Mouse (Mus musculus) hindlimb bud, embryonic 11.5 days (tissue): ENCODE measurements around the gene Mrpl27.
"Not testable (repeated sequence)": the region's sequence is repeated elsewhere in the genome, so short reads cannot be mapped to it uniquely, and the experiment has no call there.

Experiments used
- DNase-seq: peaks from one replicate; pipeline ENCODE4 v3.0.0-alpha.2; 2012; ENCODE audit warnings: low read depth, low spot score; ENCODE audit errors: extremely low spot score

Gene Mrpl27

DNA sequence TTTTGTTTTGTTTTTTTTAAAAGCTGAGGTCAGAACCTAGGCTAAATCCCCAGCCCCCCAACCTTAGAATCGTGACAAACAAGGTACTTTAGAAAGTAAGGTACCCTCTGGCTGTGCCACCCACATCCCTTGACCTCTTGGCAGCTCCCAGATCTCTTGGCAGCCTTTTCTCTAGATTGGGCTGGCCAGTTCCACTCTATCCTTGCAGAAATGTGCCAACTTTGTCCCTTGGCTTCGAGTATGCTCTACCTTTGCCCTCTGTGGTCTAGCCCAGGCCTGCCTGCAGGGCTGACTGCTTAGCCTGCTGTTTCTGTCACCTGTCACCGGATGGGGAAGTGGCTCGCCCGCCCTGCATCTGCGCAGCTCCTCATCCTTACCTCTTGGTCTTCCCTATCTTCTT lies 11.7 kb downstream of the Mrpl27 start:
- no peak for DNase-seq

GRCm38 (mm10) chr11:94674984-94675383 lies 21.4 kb downstream of the Mrpl27 start:
- DNase-seq, result no peak

DNA sequence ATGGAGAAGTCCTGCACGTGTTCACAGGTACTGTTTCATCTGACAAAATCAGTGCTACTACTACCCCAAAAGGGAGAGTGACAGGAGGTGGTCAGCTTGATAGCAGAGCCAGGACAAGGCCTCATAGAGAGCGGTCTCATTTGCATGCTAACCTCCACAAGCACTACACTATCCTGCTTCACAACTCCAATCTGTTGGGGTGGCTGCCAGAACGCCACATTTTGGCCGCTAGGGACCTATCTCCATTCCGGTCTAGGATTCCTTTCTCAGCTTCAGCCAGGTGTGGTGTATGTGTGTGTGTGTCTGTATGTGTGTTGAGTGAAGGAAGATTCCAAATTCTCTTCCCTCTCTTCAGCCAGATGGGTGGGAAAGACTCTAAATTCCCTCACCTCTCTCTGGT lies 21.9 kb downstream of the Mrpl27 start:
- no peak for DNase-seq

GRCm38 (mm10) chr11:94676308-94676707 lies 22.7 kb downstream of the Mrpl27 start:
- DNase-seq, result no peak

GRCm38 (mm10) chr11:94676754-94677606 lies 23.4 kb downstream of the Mrpl27 start, which contains the start of gene Xylt2:
Gene Xylt2, minus strand, starts transcription at chr11:94677515.
- peak; percentile 81 for DNase-seq

DNA sequence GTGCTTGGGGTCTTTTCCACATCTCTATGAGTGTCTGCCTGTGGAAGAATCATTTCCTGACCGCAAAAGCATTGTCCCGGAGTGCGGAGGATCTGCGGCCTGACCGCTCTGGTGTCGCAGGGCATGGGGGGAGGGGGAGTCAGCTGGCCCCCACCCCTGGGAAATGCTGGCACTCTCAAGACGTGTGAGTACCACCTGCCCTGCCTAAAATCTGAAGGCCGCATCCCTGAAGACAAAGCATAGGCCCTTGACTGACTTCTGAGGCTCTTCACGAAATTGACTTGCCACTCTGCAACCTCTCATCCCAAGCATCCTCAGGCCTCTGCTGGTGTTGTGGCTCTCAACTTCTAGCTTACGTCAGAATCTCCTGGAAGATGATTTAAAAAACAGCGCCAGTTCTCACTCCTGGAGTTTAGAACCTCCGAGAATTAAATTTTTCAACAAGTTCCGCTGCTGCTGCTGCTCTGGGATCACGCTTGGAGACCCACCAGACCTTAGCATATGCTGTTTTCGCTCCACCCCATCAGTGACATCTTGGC lies 24.1 kb downstream of the Mrpl27 start:
- DNase-seq, result no peak

GRCm38 (mm10) chr11:94680639-94681038 lies 27.1 kb downstream of the Mrpl27 start:
- no peak for DNase-seq

DNA sequence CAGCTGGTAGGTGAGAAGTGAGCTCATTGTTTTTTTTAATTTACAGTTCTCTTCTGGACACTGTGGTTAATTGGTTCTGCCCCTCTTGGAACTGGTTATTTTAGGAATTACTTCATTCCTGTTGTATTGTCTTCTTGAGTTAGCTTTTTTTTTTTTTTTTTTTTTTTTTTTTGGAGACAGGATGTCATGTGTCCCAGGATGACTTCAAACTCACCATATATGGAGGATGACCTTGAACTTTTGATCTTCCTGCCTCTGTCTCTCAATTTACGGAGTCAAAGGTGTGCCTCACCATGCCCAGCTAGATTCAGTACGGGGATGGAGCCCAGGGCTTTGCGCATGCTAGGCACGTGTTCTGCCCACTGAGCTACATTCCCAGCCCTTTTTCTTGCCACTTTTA lies 28.1 kb downstream of the Mrpl27 start:
- no peak for DNase-seq

- no peak for DNase-seq
Measured at GRCm38 (mm10) chr11:94682427-94682826, 28.9 kb downstream of the Mrpl27 start.

- DNase-seq, result no peak
Measured at GRCm38 (mm10) chr11:94687178-94687577, 33.6 kb downstream of the Mrpl27 start.

DNA sequence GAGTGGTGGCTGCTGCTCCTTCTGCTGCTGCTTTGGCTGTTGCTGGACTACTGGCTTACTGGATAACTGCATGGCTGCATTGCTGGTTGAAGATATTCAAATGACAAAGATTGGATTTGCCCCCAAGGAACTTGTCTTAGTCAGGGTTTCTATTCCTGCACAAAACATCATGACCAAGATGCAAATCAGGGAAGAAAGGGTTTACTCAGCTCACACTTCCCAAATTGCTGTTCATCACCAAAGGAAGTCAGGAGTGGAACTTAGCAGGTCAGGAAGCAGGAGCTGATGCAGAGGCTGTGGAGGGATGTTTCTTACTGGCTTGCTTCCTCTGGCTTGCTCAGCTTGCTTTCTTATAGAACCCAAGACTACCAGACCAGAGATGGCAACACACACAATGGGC lies 38.9 kb downstream of the Mrpl27 start:
- not testable (repeated sequence) for DNase-seq

DNA sequence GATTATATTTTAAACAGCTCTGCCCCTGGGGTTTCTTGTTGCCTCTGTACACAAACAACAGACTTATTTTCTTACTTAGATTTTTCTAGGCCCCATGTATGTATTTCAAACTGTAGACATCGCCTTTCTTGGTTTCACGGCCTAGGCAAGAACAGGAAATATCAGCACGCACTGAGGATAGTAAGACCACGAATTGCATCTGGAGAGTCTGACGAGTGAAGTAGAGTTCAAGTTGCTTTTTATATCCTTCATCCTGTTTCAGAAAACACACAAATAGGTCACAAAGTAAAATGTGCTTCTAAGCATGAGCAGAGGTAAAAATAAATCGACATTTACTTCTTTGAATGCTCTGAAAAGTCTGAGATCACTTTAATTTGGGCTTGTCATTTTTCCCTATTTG lies 41.9 kb downstream of the Mrpl27 start:
- no peak for DNase-seq

- DNase-seq, result no peak
Measured at GRCm38 (mm10) chr11:94697140-94697539, 43.6 kb downstream of the Mrpl27 start.

DNA sequence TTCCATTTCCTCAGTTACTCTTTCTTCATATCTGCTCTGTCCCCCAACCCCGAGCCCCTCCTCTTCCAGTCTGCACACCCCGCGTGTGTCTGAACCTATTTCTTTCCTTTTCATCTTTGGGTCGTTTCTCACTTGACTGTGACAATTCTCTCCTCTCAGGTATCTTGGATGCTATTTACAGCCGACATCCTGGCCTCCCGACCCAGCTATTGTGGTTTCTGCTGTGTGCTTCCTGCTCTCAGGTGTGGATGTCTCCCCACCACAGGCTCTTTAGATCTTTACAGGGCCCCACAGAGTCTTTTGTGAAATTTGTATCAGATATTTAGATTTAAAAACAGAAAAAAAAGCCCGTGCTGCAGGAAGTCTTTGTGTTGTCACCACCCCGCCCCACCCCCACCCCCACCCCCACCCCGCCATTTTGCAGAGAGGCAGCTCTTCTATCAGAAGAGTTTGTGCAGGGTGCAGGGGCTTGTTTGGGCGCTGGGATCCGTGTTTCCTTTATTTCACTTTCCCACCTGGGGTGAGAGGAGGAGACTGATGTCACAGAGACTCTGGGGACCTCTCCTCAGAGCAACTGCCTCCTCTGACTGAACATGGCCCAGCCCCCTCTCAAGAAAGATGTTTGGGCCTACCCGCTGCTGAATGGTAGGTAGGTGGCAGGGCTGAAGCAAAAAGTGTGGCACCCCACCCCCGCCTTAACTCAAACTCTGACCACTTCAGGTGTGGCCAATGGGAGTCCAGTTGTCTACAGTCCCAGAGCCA lies 44.3 kb downstream of the Mrpl27 start:
- no peak for DNase-seq

GRCm38 (mm10) chr11:94699399-94699798 lies 45.8 kb downstream of the Mrpl27 start:
- DNase-seq, result no peak

DNA sequence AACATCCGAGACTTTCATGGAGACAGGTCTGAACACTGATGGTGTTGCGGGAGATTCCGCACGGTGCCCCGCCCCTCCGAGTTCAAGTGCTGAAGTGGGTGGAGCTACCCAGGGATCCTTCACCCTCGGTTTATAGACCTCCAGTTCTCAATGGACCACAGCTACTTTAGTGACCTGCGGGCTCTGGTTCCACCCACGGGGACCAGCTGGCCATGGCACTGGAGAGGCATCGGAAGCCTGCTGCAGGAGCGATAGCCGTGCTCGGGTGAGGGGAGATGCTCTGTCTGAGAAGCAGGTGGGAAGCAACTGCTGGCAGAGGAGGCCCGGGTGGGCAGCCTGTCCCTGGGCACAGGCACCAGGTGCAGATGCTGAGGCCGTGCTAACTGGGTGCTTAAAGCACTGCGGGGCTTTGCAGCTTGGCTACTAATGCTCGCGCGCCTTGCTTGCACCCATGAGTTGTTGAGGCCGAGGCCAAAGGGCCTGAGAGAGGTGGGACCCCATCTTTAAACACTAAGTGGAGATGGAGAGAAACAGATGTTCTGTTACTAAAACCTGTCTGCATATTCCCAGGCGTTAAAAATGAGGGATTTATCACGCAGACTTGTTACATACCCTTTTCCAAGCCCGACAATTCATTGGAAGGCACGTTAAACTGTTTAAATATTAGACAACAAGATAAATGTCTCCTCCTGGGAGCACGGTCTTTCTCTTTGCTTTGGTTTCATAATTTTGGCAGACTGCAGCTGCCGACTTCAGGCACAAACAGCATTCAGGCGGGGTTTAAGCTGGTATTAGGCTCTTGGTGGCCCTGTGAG lies 48.0 kb downstream of the Mrpl27 start:
- no peak for DNase-seq

GRCm38 (mm10) chr11:94702216-94702610 lies 48.6 kb downstream of the Mrpl27 start:
- no peak for DNase-seq

DNA sequence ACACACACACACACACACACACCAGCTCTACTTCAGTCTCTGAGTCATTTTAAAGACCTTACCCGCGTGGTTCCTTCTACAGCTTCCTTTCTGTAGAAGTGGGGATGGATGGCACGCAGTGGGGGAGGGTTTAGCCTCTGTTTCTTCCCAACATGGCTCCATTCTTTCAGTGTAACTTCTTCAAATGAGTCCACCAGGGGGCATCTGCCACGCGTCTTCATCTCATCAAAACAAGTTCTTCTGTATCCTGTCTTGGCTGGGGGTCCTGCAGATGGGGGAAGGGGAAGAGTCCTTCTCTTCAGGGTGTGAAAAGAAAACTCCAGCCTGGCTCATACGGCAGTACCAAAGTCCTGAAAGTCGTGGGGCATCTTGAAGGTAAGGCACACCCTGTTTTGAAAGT lies 50.5 kb downstream of the Mrpl27 start:
- DNase-seq, result no peak

GRCm38 (mm10) chr11:94704472-94704871 lies 50.9 kb downstream of the Mrpl27 start, which contains the start of gene Gm11541:
Gene Gm11541, minus strand, starts transcription at chr11:94704499.
- no peak for DNase-seq
